Mouse (Mus musculus): ENCODE data around the gene Tmpo. TPM values are rescaled to one million over a fixed set of nuclear protein-coding genes. Genes with fewer than 3 reads are reported as not detected.

Tmpo gene
- polyA plus RNA-seq, 1 experiment from 2014 or later: 263 TPM

DNA sequence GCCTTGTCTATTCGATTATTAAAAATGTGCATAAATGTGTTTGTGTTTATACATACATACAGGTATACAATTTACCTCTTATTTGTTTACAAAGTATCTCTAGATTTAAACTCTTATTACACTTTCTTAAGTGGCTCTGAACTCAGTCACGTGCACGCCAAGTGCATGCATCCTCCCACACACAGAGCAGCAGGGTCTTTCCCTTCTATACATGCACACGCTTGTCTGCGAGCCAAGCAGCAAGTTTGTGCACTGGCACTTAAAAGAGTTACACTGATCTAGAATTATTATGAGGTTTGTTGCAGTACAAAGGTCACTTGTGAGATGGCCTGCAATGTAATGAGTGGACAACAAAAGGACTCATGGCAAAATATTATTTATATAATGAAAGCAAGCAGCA, 20.1 kb downstream of the Tmpo start:
- no peak for DNase-seq (ENCODE audit: low spot score)

DNA sequence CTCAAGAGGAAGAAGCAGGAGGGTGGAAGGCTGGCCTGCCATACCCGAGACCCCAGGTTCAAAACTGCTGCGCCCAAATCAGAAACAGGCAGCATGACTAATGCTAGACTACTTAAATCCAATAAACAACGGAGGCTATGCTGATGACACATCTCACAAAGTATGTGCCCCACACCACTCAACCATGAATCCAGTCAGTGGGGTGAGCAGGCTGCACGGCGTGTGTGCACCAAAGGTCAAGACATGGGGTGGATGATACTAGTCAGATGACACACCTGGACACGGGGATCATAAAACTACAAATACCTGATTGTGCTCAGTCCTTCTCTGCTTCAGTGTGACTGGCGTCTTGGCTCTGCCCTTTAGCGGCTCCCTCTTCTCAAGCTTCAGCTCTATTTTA, 22.7 kb downstream of the Tmpo start:
- DNase-seq (ENCODE audit: low spot score): no peak

DNA sequence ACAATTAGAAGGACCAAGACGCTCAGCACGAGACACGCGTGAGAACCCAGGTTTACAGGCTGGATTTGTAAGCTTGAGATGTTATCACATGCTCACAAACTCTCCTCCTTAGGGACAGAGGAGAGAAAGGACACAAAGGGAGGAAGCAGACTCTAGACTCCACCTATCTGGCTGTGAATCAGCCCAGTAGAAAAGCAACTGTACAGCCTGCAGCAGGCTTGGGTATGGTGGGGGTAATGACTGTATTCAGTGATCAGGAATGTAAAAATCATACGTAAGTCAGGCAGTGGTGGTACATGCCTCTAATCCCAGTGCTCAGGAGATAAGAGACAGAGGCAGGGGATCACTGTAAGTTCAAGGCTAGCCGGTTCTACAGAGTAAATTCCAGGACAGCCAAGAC, 24.8 kb downstream of the Tmpo start:
- no peak for DNase-seq (ENCODE audit: low spot score)

DNA sequence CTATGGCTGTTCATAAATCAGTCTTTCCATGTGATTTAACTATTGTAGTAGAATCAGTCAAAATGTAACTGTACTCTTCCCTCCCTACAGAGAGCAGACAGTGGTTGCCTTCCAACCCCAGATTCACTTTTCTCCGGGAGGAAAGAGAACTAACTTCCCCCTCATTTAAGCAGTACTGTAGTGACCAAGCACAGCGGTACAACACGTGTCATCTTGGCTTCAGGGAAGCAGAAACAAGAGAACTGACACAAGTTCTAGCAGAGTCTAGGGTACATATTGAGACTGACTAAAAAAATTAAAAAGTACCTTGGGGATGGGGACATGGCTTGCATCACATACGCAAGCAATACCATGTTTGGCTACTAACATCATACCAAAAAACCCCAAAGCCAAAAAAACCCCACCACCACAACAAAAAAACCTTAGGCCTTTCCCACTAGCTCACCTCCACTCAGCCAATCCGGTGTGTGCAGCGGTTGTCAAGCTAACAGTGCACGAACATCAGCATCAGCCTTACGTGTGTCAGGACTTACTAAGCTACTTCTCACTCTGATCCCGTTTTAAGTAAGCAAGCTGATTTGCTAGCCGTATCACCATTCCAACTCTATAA, 27.1 kb downstream of the Tmpo start:
- no peak for DNase-seq (ENCODE audit: low spot score)

DNA sequence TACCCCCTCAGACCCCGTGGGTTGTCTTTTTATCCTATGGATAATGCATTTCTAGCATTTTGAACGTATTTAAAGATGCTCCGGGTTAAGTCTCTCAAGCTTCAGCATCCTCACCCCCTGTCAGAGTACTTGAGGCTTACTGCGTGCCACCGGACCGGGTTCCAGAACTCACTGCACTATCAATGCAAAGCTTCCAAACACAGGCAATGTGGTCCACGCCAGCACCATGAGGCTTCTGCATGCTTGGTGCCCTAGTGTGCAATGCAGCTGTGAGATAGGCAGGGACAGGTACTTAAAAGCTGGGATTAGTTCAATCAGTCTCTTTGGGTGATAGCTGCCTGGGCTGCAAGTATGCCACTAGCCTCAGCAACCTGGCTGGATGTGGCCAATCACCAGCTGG, 35.7 kb downstream of the Tmpo start:
- no peak for DNase-seq (ENCODE audit: low spot score)

DNA sequence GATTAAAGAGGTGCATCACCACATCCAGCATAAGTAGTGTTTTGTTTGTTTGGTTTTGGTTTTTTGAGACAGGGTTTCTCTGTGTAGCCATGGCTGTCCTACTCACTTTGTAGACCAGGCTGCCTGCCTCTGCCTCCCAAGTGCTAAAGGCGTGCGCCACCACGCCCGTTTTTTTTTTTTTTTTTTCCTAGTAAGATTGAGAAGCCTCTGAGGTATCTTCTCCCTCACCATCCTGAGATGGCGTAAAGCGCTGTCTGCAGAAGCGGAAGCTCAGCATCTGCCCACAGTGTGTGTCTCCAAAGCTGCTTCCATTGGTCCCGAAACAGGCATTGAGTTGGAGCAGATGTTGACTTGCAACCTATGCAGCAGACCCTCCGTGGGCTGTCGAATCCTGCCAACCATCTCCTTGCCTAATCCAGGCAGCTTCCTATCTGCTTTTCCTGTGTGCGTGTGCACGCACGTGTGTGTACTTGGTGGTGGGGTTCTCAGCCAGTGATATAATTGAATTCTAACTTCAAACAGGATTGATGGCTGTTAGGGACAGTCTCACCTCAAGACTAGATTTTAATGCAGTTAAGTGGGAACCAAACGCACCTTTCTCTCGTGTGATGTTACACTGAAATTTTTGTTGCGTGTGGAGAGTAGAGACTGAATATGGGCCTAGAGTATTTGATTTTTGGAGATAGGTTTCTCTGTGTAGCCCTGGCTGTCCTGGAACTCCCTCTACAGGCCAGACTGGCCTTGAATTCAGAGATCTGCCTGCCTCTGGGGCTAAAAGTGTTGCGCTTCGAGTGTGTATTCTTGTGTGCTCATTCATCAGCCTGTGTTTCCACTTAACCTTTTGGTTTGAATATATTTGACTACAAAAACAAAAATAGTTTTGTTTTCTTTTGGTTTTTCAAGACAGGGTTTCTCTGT, 37.5 kb downstream of the Tmpo start:
- DNase-seq (ENCODE audit: low spot score): no peak

DNA sequence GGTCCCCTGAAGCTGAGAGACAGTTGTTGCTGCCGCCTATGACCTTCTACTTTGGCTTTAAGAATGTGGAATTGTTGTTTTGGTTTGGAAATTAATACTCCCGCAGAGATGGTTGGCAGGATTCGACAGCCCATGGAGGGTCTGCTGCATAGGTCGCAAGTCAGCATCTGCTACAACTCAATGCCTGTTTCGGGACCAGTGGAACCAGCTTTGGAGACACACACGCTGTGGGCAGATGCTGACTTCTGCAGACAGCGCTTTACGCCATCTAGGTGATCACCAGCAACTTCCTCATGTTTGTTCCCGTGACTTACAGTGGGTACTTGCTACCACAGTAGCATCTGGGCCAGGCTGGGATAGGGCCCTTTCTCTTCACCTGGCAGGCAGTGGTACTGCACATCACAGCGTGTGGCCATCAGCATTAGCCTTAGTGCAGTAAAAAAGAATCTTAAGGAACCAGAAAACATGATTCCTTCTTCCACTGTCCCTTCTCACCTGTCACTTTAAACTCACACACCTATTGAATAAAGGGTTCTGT, 38.4 kb downstream of the Tmpo start:
- DNase-seq (ENCODE audit: low spot score): no peak

DNA sequence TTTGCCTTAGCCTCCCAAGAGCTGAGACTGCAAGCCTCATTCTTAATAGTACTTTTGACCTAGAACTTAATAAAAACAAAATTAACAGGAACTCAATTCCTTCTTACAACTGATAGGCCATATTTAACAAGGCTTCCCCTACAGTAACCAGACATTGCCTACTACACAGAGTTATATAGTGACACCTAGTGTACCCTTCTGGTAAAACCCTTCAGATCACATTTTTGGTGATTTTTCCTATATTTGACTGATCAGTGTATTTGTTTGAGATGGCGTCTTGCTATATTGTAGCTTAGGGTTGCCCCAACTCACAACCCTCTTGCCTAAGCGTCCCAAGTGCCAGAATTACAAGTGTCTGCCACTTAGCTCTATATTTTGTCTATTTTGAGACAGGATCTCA, 39.6 kb downstream of the Tmpo start:
- peak; percentile 69 for DNase-seq (ENCODE audit: low spot score)

DNA sequence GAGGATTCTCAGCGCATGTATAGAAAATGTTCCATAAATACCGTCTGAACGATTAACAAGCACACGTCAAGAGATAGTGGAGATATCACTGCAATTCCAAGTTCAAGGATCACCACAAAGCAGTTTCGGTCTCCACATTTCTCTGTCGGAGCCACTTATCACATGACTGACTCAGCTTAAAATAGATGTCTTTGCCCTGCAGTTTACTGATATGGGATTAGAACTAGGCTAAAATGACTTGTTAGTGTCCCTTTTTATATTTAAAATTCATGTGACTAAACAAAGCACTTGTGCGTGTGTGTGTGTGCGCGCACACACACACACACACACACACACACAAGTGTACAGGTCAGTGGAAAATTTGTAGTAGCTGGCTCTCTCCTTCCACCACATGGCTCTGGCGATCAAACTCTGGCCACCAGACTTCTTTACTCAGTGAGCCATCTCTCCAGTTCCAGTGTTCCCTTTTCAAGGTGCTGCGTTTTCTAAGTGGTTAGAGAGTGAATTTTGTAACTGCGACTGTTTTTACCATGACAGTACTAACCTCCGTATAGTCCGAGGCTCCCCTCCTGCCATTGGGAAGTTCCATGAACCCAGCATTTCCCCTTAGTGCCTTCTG, 41.9 kb downstream of the Tmpo start:
- no peak for DNase-seq (ENCODE audit: low spot score)

DNA sequence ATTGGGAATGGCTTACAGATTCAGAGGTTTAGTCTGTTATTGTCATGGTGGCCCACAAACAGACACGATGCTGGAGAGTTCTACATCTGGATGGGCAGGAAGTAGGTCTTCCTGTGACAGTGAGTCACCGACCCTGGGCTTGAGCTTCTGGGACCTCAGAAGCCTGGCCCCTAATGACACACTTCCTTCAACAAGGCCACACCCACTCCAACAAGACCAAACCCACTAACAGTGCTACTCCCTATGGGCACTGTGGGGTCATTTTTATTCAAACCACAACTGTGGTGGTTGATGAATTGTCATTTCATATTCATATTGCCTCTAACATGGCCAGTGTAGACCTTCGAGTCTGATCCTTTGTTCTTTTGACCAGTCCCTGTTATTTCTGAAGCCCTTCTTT, 42.8 kb downstream of the Tmpo start:
- no peak for DNase-seq (ENCODE audit: low spot score)

DNA sequence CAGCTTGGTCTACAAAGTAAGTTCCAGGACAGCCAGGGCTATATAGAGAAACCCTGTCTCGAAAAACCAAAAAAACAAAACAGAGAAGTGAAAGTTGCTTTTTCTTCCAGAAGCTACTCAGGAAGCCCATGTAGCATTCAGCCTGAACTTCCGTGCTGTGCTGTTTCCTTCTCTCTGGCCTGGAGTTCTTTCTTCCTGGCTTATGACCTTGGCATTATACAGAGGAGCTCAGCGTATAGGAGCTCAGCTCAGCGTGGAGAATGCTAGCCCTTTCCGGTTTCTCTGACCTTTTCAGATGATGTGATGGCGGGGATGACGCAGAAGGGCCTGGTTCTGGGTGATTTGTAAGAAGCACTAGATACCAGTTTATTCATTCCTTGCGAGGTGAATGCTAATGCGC, 43.7 kb downstream of the Tmpo start:
- DNase-seq (ENCODE audit: low spot score): no peak

DNA sequence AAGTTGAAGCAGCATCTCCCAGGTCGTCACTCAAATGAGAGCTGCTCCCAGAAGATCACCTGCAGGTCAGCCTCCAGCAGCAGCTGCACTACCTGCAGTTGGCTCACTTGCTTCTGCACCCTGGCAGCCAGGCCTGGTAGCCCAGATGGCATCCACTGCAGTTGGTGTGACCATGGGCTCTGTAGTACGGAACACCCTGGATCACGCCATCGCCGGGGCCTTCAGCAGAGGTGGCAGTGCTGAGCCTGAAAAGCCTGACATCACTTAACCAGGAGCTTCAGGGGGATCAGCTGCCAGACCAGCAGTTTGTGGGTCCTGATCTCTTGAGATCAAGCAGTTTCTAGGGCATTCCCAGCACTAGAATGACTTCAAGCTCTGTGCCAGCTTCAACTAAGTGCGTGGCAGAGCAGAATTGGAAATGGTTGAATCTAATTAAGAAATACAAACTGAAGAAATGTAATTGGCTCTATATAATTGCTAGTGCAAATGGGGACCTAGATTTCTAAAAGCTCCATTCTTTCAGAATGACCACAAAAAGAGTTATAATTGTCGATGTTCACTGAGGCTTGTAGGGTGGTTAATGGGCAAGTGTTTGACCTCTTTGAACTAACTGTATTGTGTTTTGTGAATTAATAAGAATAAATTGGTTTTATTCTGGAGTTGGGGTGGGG, 45.7 kb downstream of the Tmpo start:
- no peak for DNase-seq (ENCODE audit: low spot score)

DNA sequence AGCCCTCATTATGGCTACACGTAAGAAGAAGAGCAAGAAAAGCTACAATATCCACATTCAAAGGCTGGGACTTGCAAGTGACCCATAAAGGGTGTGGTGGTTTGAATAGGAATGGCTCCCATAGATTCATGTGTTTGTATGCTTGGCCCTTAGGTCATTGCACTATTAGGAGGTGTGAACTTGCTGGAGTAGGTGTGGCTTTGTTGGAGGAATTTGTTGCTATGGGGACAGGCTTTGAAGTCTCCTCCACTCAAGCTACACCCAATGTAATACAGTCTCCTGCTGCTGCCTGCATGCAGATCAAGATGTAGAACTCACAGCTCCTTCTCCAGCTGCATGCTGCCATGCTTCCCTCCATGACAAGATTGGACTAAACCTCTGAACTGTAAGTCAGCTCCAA, 49.5 kb downstream of the Tmpo start:
- DNase-seq (ENCODE audit: low spot score): no peak

DNA sequence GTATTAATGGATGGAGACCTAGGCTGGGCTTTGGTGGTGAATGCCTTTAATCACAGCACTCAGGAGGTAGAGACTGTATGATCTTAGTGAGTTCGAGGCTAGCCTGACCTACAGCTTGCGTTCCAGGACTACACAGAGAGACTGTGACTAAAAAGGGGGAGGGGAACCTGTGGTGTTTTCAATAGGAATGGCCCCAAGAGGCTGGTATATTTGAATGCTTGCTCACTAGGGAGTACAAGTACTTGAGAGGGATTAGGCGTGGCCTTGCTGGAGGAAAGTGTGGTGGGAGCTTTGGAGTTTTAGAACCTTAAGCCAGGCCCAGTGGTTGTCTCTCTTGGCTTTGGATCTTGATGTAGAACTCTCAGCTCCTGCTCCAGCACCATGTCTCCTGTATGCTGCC, 50.3 kb downstream of the Tmpo start:
- DNase-seq (ENCODE audit: low spot score): no peak

DNA sequence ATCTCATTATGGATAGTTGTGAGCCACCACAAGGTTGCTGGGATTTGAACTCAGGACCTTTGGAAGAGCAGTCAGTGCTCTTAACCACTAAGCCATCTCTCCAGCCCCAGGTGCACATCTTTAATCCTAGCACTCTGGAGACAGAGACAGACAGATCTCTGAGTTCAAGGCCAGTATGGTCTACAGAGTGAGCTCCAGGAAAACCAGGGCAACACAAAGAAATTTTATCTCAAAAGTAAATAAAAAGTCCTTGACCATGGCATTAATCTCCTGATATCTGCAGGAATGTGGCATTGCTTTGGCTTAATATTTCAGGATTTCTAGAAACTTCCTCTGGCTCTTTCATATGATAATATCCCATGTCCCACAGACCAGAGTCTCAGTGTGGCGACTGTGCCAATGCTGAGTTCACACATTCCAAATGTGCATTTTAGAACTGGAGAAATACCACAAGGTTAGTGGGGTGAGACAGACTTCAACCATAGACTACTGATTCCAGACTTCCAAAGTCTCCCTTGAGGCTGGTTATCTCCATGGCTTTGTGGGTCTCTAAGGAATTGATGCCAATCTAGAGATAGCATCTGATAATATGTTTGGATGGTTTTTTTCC, 52.5 kb downstream of the Tmpo start:
- no peak for DNase-seq (ENCODE audit: low spot score)

DNA sequence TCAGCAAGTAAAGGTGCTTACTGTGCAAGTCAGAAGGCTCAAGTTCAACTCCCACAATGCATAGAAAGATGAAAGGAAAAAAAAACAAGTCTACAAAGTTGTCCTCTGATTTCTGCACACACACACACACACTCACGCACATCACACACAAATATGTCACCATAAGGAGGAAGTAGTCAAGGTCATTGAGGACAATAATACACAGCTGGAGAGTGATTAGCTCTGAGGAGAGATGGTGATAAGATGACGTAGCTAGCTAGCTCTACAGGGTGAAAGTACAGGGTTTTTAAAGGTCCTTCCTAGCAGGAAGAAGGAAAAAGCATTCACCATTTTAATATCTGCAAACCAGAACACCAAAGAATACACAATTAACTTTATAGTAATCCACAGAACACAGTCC, 53.7 kb downstream of the Tmpo start:
- no peak for DNase-seq (ENCODE audit: low spot score)

DNA sequence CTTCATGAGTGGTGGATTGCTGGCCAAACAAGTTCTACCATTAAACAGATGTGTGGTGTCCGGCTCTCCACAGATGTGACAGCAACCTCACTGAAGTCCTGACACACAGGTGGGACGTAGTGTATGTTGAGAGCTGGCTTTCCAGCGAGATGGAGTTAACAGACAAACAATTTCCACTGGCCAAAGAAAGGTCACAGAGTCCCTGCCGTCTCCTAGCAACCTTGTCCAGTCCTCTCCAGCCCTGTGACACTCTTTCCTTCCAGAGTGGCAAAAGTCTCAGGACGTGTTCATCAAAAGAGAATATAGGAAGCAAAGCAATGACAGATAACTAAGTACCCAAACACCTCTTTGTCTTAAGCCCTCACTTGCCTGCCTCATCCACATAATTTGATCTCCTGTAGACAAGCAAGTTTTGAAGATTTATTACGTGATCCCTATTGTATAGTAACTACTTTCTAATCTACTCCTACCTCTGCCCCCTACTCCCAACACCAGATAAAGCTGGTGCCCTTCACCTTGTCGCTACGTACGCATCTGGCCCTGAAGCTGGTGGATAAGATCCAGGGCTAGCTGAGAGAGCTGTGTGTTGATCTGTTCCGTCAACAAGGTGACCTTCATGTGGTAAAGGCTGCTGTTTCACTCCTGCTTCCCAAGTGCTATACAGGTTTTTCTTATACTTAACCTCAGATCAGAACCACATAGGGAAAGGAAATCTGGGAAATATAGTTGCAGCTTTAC, 54.3 kb downstream of the Tmpo start:
- DNase-seq (ENCODE audit: low spot score): no peak

DNA sequence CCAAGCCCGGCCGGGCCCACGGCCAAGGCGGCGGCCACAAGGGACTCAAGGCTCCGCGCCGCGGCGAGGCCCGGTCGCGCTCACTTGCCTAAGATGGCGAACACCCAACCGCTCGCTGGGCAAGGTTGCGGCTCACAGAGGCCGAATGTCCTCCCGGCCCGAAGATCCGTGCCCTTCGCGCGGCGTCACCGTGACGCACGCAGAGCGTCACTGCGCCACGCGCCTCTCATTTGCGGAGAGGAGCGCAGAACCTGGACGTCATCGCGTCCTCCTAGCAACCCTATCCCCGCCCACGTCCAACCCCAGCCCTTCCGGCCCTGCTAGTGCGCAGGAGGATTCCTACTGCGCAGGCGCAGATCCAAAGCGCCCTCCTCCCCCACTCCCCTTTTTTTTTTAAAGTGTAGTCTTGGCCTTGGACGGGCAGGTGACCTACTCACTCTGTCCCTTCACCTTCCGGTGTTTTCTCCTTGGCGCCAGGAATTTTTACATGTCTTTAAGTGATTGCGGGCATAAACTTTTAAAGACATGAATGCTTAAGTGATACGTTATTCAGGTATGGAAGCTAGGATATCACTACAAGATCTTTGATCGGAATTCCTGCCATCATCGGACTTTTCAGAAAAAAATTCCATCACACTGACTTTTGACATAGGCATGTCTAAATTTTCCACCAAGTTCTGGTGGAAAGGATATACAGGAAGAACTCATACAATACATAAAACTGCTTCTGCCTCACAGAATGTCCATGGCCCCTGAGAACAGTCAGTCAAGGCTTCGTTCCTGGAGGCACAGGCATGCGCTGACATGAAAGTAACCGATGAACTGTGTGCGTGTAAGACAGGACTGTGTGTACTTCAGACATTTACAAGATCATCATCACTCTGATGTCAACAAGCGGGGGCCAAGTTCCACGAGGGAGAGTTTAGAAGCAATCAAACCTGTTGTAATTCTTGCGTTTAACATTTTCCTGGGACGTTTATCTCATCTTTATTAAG, 57.0 kb downstream of the Tmpo start, which contains the start of gene Slc25a3:
Slc25a3 (minus strand) TSS at position 232 of the 995 bp plus-strand sequence.
- peak; percentile 99 for DNase-seq (ENCODE audit: low spot score)

DNA sequence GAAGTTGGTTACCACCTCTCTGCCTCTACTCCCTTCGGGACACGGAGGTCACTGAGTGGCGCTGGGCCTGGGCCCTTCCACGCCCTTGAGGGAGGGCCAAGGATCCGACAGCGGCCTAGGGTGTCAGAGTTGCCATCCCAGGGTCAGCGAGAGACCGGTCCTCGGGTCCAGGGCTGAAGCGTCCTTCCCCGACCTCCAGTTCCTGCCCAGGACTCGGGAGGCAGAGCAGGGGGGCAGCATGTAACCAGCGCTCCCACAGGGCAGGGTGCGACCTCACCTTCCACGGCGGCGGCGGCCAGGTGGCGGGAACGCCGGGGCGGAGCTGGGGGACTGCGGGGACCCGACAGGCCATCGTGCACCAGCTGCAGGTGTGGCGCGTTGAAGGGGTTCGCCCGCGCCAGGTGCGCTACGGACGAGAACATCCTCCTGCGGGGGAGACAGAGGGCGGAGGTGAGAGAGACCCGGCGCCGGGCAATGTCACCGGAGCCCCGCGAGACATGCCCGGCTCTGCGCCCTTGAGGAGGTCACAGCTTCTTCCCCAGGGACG, 57.8 kb downstream of the Tmpo start:
- DNase-seq (ENCODE audit: low spot score): no peak

Data from thymus, postnatal 0 days (tissue).